ENCODE assay signal across 8 mouse cellular contexts in the genomic region with DNA sequence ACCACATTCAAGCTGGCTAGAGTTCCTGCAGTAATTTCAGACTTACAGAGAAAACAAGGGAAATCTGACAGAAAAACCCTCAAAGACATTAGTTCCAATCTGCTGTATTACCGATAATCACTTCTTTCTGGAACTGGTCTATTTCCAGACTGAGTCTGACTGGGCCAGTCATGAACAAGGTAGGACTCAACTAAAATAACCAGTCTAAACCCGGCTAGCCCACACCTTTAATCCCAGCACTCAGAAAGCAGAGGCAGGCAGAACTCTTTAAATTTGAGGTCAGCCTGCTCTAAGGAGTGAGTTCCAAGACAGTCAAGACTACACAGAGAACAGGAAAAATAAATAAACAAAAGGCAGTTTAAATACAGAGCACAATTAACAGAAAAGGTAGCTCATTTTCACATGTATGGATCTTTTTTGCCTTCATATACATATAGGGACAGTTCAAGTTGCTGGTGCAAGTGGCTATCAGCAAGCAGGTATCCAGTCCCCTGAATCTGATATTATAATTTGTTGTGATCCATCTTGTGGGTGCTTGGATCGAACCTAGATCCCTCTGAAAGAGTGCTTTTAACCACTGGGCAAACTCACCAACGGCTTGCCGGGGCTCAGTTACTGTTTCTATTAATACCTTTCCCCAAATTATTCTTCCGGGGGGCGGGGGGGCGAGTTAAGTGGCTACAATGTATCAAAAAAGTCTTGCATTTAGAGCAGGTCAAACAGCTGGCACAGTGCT. TPM values are rescaled to one million over a fixed set of nuclear protein-coding genes. Genes with fewer than 3 reads are reported as not detected.
DNase-seq lines count a peak whose midpoint lies in the region; ATAC-seq and TF ChIP-seq lines count a peak whose summit lies in the region.

No protein-coding gene starts in this region.

- ATAC-seq in kidney, embryonic 16.5 days (ENCODE audit: low FRiP score, low TSS enrichment) = no peak
- ATAC-seq in intestine, postnatal 0 days = no peak
- no peak for ATAC-seq in neural tube, embryonic 15.5 days (ENCODE audit: low FRiP score)

- no peaks in the 10 kb centered on the region for H3K36me3 ChIP-seq in kidney, embryonic 16.5 days (ENCODE audit: insufficient read depth, low read length)
- H3K36me3 ChIP-seq in embryonic facial prominence, embryonic 10.5 days (replicated peaks) = peaks cover 13% of the 10 kb centered on the region; the same call in 1 of the 2 replicates
- no peaks in the 10 kb centered on the region for H3K36me3 ChIP-seq in intestine, postnatal 0 days (ENCODE audit: control insufficient read depth, insufficient read depth)
- H3K36me3 ChIP-seq in neural tube, embryonic 15.5 days = no peaks in the 10 kb centered on the region

- peak overlapping the region; percentile 80 for H3K4me3 ChIP-seq in kidney, embryonic 16.5 days (ENCODE audit: low read length)
- H3K4me3 ChIP-seq in embryonic facial prominence, embryonic 10.5 days = peak overlapping the region; percentile 83
- peak overlapping the region; percentile 73 for H3K4me3 ChIP-seq in intestine, postnatal 0 days (ENCODE audit: low read depth, low read length)
- peak overlapping the region; percentile 81 for H3K4me3 ChIP-seq in neural tube, embryonic 15.5 days (replicated peaks)

- H3K27me3 ChIP-seq in kidney, embryonic 16.5 days (ENCODE audit: insufficient read depth, low read length) = no peaks in the 10 kb centered on the region
- H3K27me3 ChIP-seq in embryonic facial prominence, embryonic 10.5 days (replicated peaks; ENCODE audit: low read depth, poor library complexity, severe bottlenecking) = no peaks in the 10 kb centered on the region
- H3K27me3 ChIP-seq in intestine, postnatal 0 days (replicated peaks; ENCODE audit: control insufficient read depth, insufficient read depth, low read length) = no peaks in the 10 kb centered on the region
- no peaks in the 10 kb centered on the region for H3K27me3 ChIP-seq in neural tube, embryonic 15.5 days (replicated peaks)

- no peaks in the 10 kb centered on the region for H3K9me3 ChIP-seq in kidney, embryonic 16.5 days (ENCODE audit: low read length)
- H3K9me3 ChIP-seq in embryonic facial prominence, embryonic 10.5 days = no peaks in the 10 kb centered on the region
- H3K9me3 ChIP-seq in intestine, postnatal 0 days (ENCODE audit: control insufficient read depth) = no peaks in the 10 kb centered on the region
- no peaks in the 10 kb centered on the region for H3K9me3 ChIP-seq in neural tube, embryonic 15.5 days (replicated peaks)

- 42% methylated on average over 8 of the region's 8 CpGs for WGBS in kidney, embryonic 16.5 days
- 48% methylated on average over 8 of the region's 8 CpGs for WGBS in embryonic facial prominence, embryonic 10.5 days
- 36% methylated on average over 8 of the region's 8 CpGs for WGBS in intestine, postnatal 0 days
- 46% methylated on average over 8 of the region's 8 CpGs for WGBS in neural tube, embryonic 15.5 days

- no peak for TF ChIP-seq CTCF in intestine, postnatal 0 days (IDR thresholded peaks at IDR 0.05; ENCODE audit: low read depth)

- DNase-seq in kidney, postnatal 14 days = no peak
- DNase-seq in embryonic facial prominence, embryonic 10.5 days (ENCODE audit: low spot score) = no peak
- no peak for DNase-seq in frontal cortex, postnatal 36 days (ENCODE audit: low spot score in 2 of 2)
- no peak for DNase-seq in layer of hippocampus, adult 18-20 months (ENCODE audit: low spot score in 2 of 2)
- no peak for DNase-seq in thymus, postnatal 0 days (ENCODE audit: low spot score)

- peak overlapping the region; percentile 95 for H3K9ac ChIP-seq in kidney, embryonic 16.5 days (replicated peaks; ENCODE audit: low read length)
- peak overlapping the region; percentile 80 for H3K9ac ChIP-seq in intestine, postnatal 0 days (ENCODE audit: low read depth, low read length)
- peak overlapping the region; percentile 87 for H3K9ac ChIP-seq in neural tube, embryonic 15.5 days (replicated peaks)

- no peak overlapping the region for H3K27ac ChIP-seq in kidney, embryonic 16.5 days (ENCODE audit: low read length)
- peak overlapping the region; percentile 96 for H3K27ac ChIP-seq in embryonic facial prominence, embryonic 10.5 days (replicated peaks)
- no peak overlapping the region for H3K27ac ChIP-seq in intestine, postnatal 0 days (ENCODE audit: low read depth, low read length)
- no peak overlapping the region for H3K27ac ChIP-seq in neural tube, embryonic 15.5 days (replicated peaks)

- peak overlapping the region; percentile 79 for H3K4me2 ChIP-seq in kidney, embryonic 16.5 days (replicated peaks; ENCODE audit: low read depth, low read length)
- peak overlapping the region; percentile 75 for H3K4me2 ChIP-seq in intestine, postnatal 0 days (replicated peaks; ENCODE audit: low read depth)
- peak overlapping the region; percentile 74 for H3K4me2 ChIP-seq in neural tube, embryonic 15.5 days

- H3K4me1 ChIP-seq in kidney, embryonic 16.5 days (ENCODE audit: insufficient read depth, low read length) = peaks cover 9% of the 10 kb centered on the region; the same call in 1 of the 2 replicates
- H3K4me1 ChIP-seq in embryonic facial prominence, embryonic 10.5 days = peaks cover 12% of the 10 kb centered on the region
- H3K4me1 ChIP-seq in intestine, postnatal 0 days (replicated peaks; ENCODE audit: control insufficient read depth, insufficient read depth, low read length) = peaks cover 10% of the 10 kb centered on the region
- peaks cover 17% of the 10 kb centered on the region for H3K4me1 ChIP-seq in neural tube, embryonic 15.5 days

RNA-seq across cellular contexts. Expression of a gene that starts 1.1 kb away (rescaled TPM):
- polyA plus RNA-seq in kidney, embryonic 16.5 days (2015; fragmentation: Nextera tagmentation; extraction: Ambion mirVana) = 32.8 and 37.7 TPM in 2 replicates
- polyA plus RNA-seq in embryonic facial prominence, embryonic 10.5 days (2016; fragmentation: Nextera tagmentation; extraction: Ambion mirVana) = 35.2 and 41.7 TPM in 2 replicates
- 8.8 and 10.9 TPM in 2 replicates for polyA plus RNA-seq in intestine, postnatal 0 days (2015; fragmentation: Nextera tagmentation; extraction: Ambion mirVana)
- 17.8 and 20.7 TPM in 2 replicates for polyA plus RNA-seq in neural tube, embryonic 15.5 days (2015; fragmentation: Nextera tagmentation; extraction: Ambion mirVana)
- 10 to 100 TPM; 26.0 to 26.2 TPM for total RNA-seq in layer of hippocampus, adult 18-20 months (2021)
- 25.8 and 27.9 TPM in 2 replicates for polyA plus RNA-seq in thymus, postnatal 0 days (2015; fragmentation: Nextera tagmentation; extraction: Ambion mirVana)
